Mouse (Mus musculus): ENCODE measurements around the gene Zc3hc1. TPM values are rescaled to one million over a fixed set of nuclear protein-coding genes. Genes with fewer than 3 reads are reported as not detected.

Gene Zc3hc1
- polyA plus RNA-seq, 1 experiment from 2014 or later, result 79.2 TPM

DNA sequence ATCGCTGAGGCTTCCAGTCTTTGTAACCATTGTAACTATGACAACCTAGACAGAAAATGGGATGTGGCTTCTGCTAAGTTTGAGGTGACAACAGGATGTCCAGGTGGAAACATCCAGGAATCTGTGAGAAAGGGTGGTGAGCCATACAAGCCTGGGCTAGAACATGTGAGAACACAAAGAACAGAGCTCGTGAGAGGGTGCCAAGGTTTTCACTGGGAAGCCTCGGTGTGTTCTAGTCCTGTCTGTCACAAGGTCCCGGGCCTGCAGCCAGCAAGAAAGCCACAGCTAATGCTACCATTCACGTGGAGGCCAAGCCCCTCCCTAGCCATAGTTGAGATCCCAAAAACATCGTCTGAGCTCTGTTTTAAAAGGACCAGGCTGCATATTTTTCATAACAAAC lies 44.1 kb downstream of the Zc3hc1 start:
- no peaks in the 10 kb centered on the region for H3K36me3 ChIP-seq (ENCODE audit: control insufficient read depth, insufficient read depth, low read length)
- peak; percentile 51 for DNase-seq (ENCODE audit: low spot score)
- no peak overlapping the region for H3K27ac ChIP-seq (ENCODE audit: low read depth, low read length)
- no peaks in the 10 kb centered on the region for H3K9me3 ChIP-seq (replicated peaks; ENCODE audit: control insufficient read depth, low read length)
- no peak overlapping the region for H3K9ac ChIP-seq (ENCODE audit: low read length)
- ATAC-seq, result no peak
- WGBS, result 52% methylated on average over 6 of the region's 6 CpGs
- no peaks in the 10 kb centered on the region for H3K27me3 ChIP-seq (replicated peaks; ENCODE audit: control insufficient read depth, insufficient read depth, low read length)
- H3K4me2 ChIP-seq (ENCODE audit: low read length), result no peak overlapping the region
- no peaks in the 10 kb centered on the region for H3K4me1 ChIP-seq (ENCODE audit: control insufficient read depth, insufficient read depth, low read length)
- H3K4me3 ChIP-seq (ENCODE audit: low read depth, low read length), result no peak overlapping the region

DNA sequence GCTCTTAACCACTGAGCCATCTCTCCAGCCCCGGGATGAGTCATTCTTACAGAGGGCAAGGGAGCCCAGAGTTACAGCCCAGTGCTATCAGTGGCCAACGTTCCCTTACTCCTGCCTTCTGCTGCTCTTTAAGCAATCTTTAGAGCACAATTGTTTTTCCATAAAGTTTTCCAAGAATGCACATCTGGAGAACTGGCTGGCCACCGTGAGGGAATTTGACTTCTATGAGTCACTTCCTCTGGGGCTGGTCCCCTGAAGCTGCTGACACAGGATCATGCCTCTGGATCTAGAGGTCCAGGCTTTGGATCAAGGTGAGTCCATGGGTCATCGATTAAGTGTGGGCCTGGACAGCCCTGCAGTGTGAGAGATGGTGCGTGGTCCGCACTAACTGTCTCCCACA lies 46.8 kb downstream of the Zc3hc1 start:
- Histone ChIP-seq H3K27me3 (replicated peaks; ENCODE audit: control insufficient read depth, insufficient read depth, low read length) (no peaks in the 10 kb centered on the region), H3K36me3 (ENCODE audit: control insufficient read depth, insufficient read depth, low read length) (no peaks in the 10 kb centered on the region), H3K9ac (ENCODE audit: low read length) (no peak overlapping the region), H3K9me3 (replicated peaks; ENCODE audit: control insufficient read depth, low read length) (no peaks in the 10 kb centered on the region), H3K27ac (ENCODE audit: low read depth, low read length) (no peak overlapping the region), H3K4me3 (ENCODE audit: low read depth, low read length) (no peak overlapping the region), H3K4me2 (ENCODE audit: low read length) (no peak overlapping the region), H3K4me1 (ENCODE audit: control insufficient read depth, insufficient read depth, low read length) (no peaks in the 10 kb centered on the region)
- ATAC-seq (no peak), DNase-seq (ENCODE audit: low spot score) (no peak)
- 90% methylated on average over 6 of the region's 6 CpGs for WGBS

- no peak overlapping the region for H3K4me2 ChIP-seq (ENCODE audit: low read length)
- no peak overlapping the region for H3K27ac ChIP-seq (ENCODE audit: low read depth, low read length)
- DNase-seq (ENCODE audit: low spot score) (no peak), ATAC-seq (no peak)
- H3K9ac ChIP-seq (ENCODE audit: low read length), result no peak overlapping the region
- no peaks in the 10 kb centered on the region for H3K9me3 ChIP-seq (replicated peaks; ENCODE audit: control insufficient read depth, low read length)
- H3K27me3 ChIP-seq (replicated peaks; ENCODE audit: control insufficient read depth, insufficient read depth, low read length), result no peaks in the 10 kb centered on the region
- H3K4me3 ChIP-seq (ENCODE audit: low read depth, low read length), result no peak overlapping the region
- H3K36me3 ChIP-seq (ENCODE audit: control insufficient read depth, insufficient read depth, low read length), result no peaks in the 10 kb centered on the region
- no peaks in the 10 kb centered on the region for H3K4me1 ChIP-seq (ENCODE audit: control insufficient read depth, insufficient read depth, low read length)
- WGBS, result 85% methylated on average over 4 of the region's 4 CpGs
Observed at GRCm38 (mm10) chr6:30340231-30340873, 50.5 kb downstream of the Zc3hc1 start.

GRCm38 (mm10) chr6:30336912-30337311 lies 53.9 kb downstream of the Zc3hc1 start:
- Histone ChIP-seq H3K36me3 (ENCODE audit: control insufficient read depth, insufficient read depth, low read length) (no peaks in the 10 kb centered on the region), H3K9me3 (replicated peaks; ENCODE audit: control insufficient read depth, low read length) (no peaks in the 10 kb centered on the region), H3K4me1 (ENCODE audit: control insufficient read depth, insufficient read depth, low read length) (no peaks in the 10 kb centered on the region), H3K4me2 (ENCODE audit: low read length) (no peak overlapping the region), H3K4me3 (ENCODE audit: low read depth, low read length) (no peak overlapping the region), H3K27me3 (replicated peaks; ENCODE audit: control insufficient read depth, insufficient read depth, low read length) (no peaks in the 10 kb centered on the region), H3K27ac (ENCODE audit: low read depth, low read length) (no peak overlapping the region), H3K9ac (ENCODE audit: low read length) (no peak overlapping the region)
- DNase-seq (ENCODE audit: low spot score) (peak; percentile 42), ATAC-seq (no peak)
- WGBS, result 35% methylated on average over 5 of the region's 5 CpGs

- H3K9ac ChIP-seq (ENCODE audit: low read length), result no peak overlapping the region
- no peaks in the 10 kb centered on the region for H3K36me3 ChIP-seq (ENCODE audit: control insufficient read depth, insufficient read depth, low read length)
- DNase-seq (ENCODE audit: low spot score), result no peak
- no peak overlapping the region for H3K27ac ChIP-seq (ENCODE audit: low read depth, low read length)
- H3K4me2 ChIP-seq (ENCODE audit: low read length), result no peak overlapping the region
- no peak overlapping the region for H3K4me3 ChIP-seq (ENCODE audit: low read depth, low read length)
- 66% methylated on average over 4 of the region's 4 CpGs for WGBS
- no peaks in the 10 kb centered on the region for H3K27me3 ChIP-seq (replicated peaks; ENCODE audit: control insufficient read depth, insufficient read depth, low read length)
- no peaks in the 10 kb centered on the region for H3K4me1 ChIP-seq (ENCODE audit: control insufficient read depth, insufficient read depth, low read length)
- no peaks in the 10 kb centered on the region for H3K9me3 ChIP-seq (replicated peaks; ENCODE audit: control insufficient read depth, low read length)
- no peak for ATAC-seq
Observed at GRCm38 (mm10) chr6:30332262-30332661, 58.6 kb downstream of the Zc3hc1 start.

DNA sequence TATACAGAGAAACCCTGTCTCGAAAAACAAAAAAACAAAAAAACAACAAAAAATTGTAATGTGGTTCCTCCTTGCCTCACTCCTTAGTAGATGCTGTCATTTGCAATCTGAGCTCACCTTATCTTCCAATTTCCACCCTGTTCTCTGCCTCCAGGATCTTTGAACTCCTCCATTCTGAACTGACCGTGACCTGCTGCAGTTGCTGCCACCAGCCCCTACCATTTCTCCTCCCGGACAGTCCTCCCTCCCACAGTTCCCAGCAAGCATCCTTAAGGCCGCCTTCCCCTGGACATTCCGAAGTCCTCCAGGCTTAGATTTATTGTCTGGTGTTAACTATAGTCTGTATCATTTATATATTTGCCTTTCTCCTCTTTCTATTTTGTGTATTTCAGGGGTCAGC lies 60.1 kb downstream of the Zc3hc1 start:
- no peak overlapping the region for H3K27ac ChIP-seq (ENCODE audit: low read depth, low read length)
- no peak for DNase-seq (ENCODE audit: low spot score)
- WGBS, result 88% methylated on average over 5 of the region's 5 CpGs
- no peaks in the 10 kb centered on the region for H3K36me3 ChIP-seq (ENCODE audit: control insufficient read depth, insufficient read depth, low read length)
- no peaks in the 10 kb centered on the region for H3K27me3 ChIP-seq (replicated peaks; ENCODE audit: control insufficient read depth, insufficient read depth, low read length)
- H3K9ac ChIP-seq (ENCODE audit: low read length), result no peak overlapping the region
- no peak overlapping the region for H3K4me2 ChIP-seq (ENCODE audit: low read length)
- H3K4me3 ChIP-seq (ENCODE audit: low read depth, low read length), result no peak overlapping the region
- ATAC-seq, result no peak
- no peaks in the 10 kb centered on the region for H3K4me1 ChIP-seq (ENCODE audit: control insufficient read depth, insufficient read depth, low read length)
- H3K9me3 ChIP-seq (replicated peaks; ENCODE audit: control insufficient read depth, low read length), result no peaks in the 10 kb centered on the region

- no peak overlapping the region for H3K4me3 ChIP-seq (ENCODE audit: low read depth, low read length)
- H3K9ac ChIP-seq (ENCODE audit: low read length), result no peak overlapping the region
- H3K4me1 ChIP-seq (ENCODE audit: control insufficient read depth, insufficient read depth, low read length), result no peaks in the 10 kb centered on the region
- no peak overlapping the region for H3K4me2 ChIP-seq (ENCODE audit: low read length)
- no peaks in the 10 kb centered on the region for H3K9me3 ChIP-seq (replicated peaks; ENCODE audit: control insufficient read depth, low read length)
- DNase-seq (ENCODE audit: low spot score), result no peak
- no peak overlapping the region for H3K27ac ChIP-seq (ENCODE audit: low read depth, low read length)
- H3K27me3 ChIP-seq (replicated peaks; ENCODE audit: control insufficient read depth, insufficient read depth, low read length), result no peaks in the 10 kb centered on the region
- WGBS, result 76% methylated on average over 4 of the region's 4 CpGs
- H3K36me3 ChIP-seq (ENCODE audit: control insufficient read depth, insufficient read depth, low read length), result no peaks in the 10 kb centered on the region
- ATAC-seq, result no peak
Observed at GRCm38 (mm10) chr6:30325932-30326501, 64.8 kb downstream of the Zc3hc1 start.

- Histone ChIP-seq H3K9me3 (replicated peaks; ENCODE audit: control insufficient read depth, low read length) (no peaks in the 10 kb centered on the region), H3K27me3 (replicated peaks; ENCODE audit: control insufficient read depth, insufficient read depth, low read length) (no peaks in the 10 kb centered on the region), H3K4me3 (ENCODE audit: low read depth, low read length) (no peak overlapping the region), H3K4me2 (ENCODE audit: low read length) (no peak overlapping the region), H3K4me1 (ENCODE audit: control insufficient read depth, insufficient read depth, low read length) (no peaks in the 10 kb centered on the region), H3K27ac (ENCODE audit: low read depth, low read length) (no peak overlapping the region), H3K9ac (ENCODE audit: low read length) (no peak overlapping the region), H3K36me3 (ENCODE audit: control insufficient read depth, insufficient read depth, low read length) (no peaks in the 10 kb centered on the region)
- DNase-seq (ENCODE audit: low spot score), result no peak
- no peak for ATAC-seq
- 70% methylated on average over 4 of the region's 4 CpGs for WGBS
Observed at GRCm38 (mm10) chr6:30321002-30321401, 69.8 kb downstream of the Zc3hc1 start.

- Histone ChIP-seq H3K36me3 (ENCODE audit: control insufficient read depth, insufficient read depth, low read length) (no peaks in the 10 kb centered on the region), H3K9me3 (replicated peaks; ENCODE audit: control insufficient read depth, low read length) (no peaks in the 10 kb centered on the region), H3K4me1 (ENCODE audit: control insufficient read depth, insufficient read depth, low read length) (no peaks in the 10 kb centered on the region), H3K4me3 (ENCODE audit: low read depth, low read length) (no peak overlapping the region), H3K27ac (ENCODE audit: low read depth, low read length) (no peak overlapping the region), H3K9ac (ENCODE audit: low read length) (no peak overlapping the region), H3K4me2 (ENCODE audit: low read length) (no peak overlapping the region), H3K27me3 (replicated peaks; ENCODE audit: control insufficient read depth, insufficient read depth, low read length) (no peaks in the 10 kb centered on the region)
- ATAC-seq (no peak), DNase-seq (ENCODE audit: low spot score) (no peak)
- 83% methylated on average over 5 of the region's 5 CpGs for WGBS
Observed at GRCm38 (mm10) chr6:30319216-30319615, 71.6 kb downstream of the Zc3hc1 start.

All from forebrain, embryonic 14.5 days (tissue).